Mouse (Mus musculus) midbrain, embryonic 15.5 days (tissue): ENCODE measurements at regions not wholly inside any gene's neighbourhood (a gene's known extent, or its start where the extent isn't known, plus 50 kb on each side); places are given as distances from the start of the nearest gene placed in this dataset.

Source experiments
- ATAC-seq: fragments of 200-750 bp; cut with Nextera tagmentation; replicated peaks from 2 replicates; pipeline ENCODE4 v1.8.0; 2017; ENCODE audit warnings: moderate TSS enrichment
- H3K27ac ChIP-seq: fragments of 300-500 bp; sonication (generic); 2 replicates; pipeline ENCODE4 v1.5.1; 2015; ENCODE audit warnings: mild to moderate bottlenecking, inconsistent platforms
- H3K27me3 ChIP-seq: fragments of 300-500 bp; sonication (generic); replicated peaks from 2 replicates; pipeline ENCODE4 v1.6.1; 2015; ENCODE audit warnings: inconsistent platforms
- H3K36me3 ChIP-seq: fragments of 300-500 bp; sonication (generic); replicated peaks from 2 replicates; pipeline ENCODE4 v1.6.1; 2015; ENCODE audit warnings: inconsistent platforms
- H3K4me1 ChIP-seq: fragments of 300-500 bp; sonication (generic); 2 replicates; pipeline ENCODE4 v1.6.1; 2015; ENCODE audit warnings: inconsistent platforms
- H3K4me2 ChIP-seq: fragments of 300-500 bp; sonication (generic); 2 replicates; pipeline ENCODE4 v1.6.1; 2015; ENCODE audit warnings: inconsistent platforms, mild to moderate bottlenecking, moderate library complexity
- H3K4me3 ChIP-seq: fragments of 300-500 bp; sonication (generic); 2 replicates; pipeline ENCODE4 v1.5.1; 2015; ENCODE audit warnings: mild to moderate bottlenecking, inconsistent platforms
- H3K9ac ChIP-seq: fragments of 300-500 bp; sonication (generic); 2 replicates; pipeline ENCODE4 v1.6.1; 2015; ENCODE audit warnings: mild to moderate bottlenecking, inconsistent platforms
- H3K9me3 ChIP-seq: fragments of 300-500 bp; sonication (generic); 2 replicates; pipeline ENCODE4 v1.6.1; 2016; ENCODE audit warnings: inconsistent platforms
- WGBS: fragments of 180-500 bp; shearing (Covaris S2); methylation state at CpG from one replicate; pipeline ENCODE4 v1.1.7; 2015; ENCODE audit warnings: mixed read lengths; 5-methylcytosine and 5-hydroxymethylcytosine counted together

DNA sequence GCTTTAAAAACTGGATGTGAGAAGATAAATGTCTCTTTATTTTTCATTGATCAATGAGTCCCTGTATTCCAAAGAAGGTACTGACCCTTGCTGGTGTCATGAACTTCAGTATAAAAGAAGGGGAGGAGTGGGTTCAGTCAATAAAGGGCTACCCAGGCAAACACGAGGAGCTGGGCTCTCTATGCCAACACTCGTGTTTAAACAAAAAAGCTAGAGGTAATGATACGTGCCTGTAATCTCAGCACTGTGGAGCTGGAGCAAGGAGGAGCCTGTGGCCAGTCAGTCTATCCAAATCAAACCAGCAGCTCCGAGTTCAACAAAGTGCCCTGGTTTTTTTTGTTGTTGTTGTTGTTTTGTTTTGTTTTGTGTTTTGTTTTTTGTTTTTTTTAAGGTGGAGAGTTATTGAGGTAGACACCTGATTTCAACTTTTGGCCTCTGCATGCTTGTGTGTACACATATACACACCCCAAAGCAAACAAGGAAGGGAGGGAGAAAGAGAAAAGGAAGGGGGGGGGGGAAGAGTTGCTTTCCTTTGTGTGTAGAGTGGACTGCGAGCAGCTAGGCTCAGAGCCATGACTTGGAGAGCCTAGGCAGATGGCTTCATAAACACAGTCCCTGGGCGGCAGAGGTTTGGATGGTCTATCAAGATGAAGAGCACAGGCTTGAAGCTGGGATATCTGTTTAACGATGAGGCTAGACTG lies 174.2 kb upstream of the Cxcr4 start:
- 64% methylated on average over 7 of the region's 7 CpGs for WGBS
- no peaks in the 10 kb centered on the region for H3K36me3 ChIP-seq
- H3K4me1 ChIP-seq: no peaks in the 10 kb centered on the region
- no peak for ATAC-seq
- H3K9ac ChIP-seq: no peak overlapping the region
- no peak overlapping the region for H3K4me2 ChIP-seq
- no peaks in the 10 kb centered on the region for H3K27me3 ChIP-seq
- H3K9me3 ChIP-seq: no peaks in the 10 kb centered on the region
- H3K27ac ChIP-seq: no peak overlapping the region
- no peak overlapping the region for H3K4me3 ChIP-seq

DNA sequence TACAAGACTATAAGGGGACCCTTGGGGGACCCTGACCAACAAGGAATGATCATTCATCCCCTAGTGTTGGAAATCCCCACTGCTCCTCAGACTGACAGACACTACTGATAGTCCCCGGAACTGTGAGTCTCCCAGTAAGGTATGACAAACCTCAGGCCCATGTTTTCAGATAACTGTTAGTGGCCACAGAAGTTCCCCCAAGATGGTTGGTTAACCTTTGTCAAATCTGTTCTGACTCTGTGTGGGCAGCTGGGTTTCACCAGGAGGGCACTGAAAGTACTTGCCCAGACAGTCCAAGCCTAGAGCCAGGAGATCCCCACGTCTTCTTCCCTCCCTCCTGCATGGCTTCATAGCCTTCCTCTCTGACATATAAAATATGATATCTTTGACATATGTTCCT lies 173.5 kb upstream of the Cxcr4 start:
- no peak overlapping the region for H3K27ac ChIP-seq
- H3K4me2 ChIP-seq: no peak overlapping the region
- H3K36me3 ChIP-seq: no peaks in the 10 kb centered on the region
- no peaks in the 10 kb centered on the region for H3K27me3 ChIP-seq
- no peak overlapping the region for H3K4me3 ChIP-seq
- 83% methylated on average over 2 of the region's 2 CpGs for WGBS
- no peaks in the 10 kb centered on the region for H3K9me3 ChIP-seq
- ATAC-seq: no peak
- no peak overlapping the region for H3K9ac ChIP-seq
- H3K4me1 ChIP-seq: no peaks in the 10 kb centered on the region

DNA sequence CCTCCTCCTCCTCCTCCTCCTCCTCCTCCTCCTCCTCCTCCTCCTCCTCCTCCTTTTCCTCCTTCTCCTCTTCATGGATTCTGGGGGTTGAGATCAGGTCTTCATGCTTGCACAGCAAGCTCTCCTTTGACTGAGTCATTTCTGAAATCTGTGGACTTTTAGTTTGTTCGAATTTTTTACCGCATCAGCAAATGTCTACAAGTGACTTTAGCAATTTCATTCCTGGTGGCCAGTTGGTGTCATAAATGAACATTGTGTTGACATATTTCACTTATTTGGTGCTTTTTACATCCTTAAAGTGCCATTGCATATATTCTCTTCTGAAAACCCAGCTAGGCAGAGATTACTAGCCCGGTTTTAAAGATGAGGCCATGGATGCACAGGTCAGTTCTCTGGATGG lies 173.0 kb upstream of the Cxcr4 start:
- Histone ChIP-seq H3K9me3 (no peaks in the 10 kb centered on the region), H3K9ac (no peak overlapping the region), H3K4me3 (no peak overlapping the region), H3K36me3 (no peaks in the 10 kb centered on the region), H3K4me2 (no peak overlapping the region), H3K27me3 (no peaks in the 10 kb centered on the region), H3K4me1 (no peaks in the 10 kb centered on the region), H3K27ac (no peak overlapping the region)
- WGBS: 93% methylated on average over 3 of the region's 3 CpGs
- ATAC-seq: no peak

DNA sequence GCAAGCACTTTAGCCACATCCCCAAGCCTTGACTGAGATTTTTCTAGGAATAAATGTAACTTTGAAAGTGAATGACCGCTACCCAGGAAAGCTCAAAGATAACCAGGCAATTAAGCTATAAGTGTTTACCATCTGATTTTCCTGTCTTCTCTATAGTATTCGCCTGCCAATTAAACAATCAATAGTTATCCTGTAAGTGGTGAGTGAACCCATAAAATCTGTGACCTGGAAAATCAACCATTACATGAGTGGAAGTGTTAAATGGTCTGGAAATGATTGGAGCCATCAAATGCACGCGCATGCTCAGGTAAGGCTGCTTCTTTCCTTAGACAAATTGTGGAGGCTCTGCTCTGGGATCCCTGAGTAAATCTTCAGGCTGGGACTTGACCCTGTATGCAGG lies 170.8 kb upstream of the Cxcr4 start:
- Histone ChIP-seq H3K4me1 (no peaks in the 10 kb centered on the region), H3K27me3 (no peaks in the 10 kb centered on the region), H3K36me3 (no peaks in the 10 kb centered on the region), H3K9me3 (no peaks in the 10 kb centered on the region), H3K4me2 (no peak overlapping the region), H3K9ac (no peak overlapping the region), H3K4me3 (no peak overlapping the region), H3K27ac (no peak overlapping the region)
- 86% methylated on average over 4 of the region's 4 CpGs for WGBS
- ATAC-seq: no peak

DNA sequence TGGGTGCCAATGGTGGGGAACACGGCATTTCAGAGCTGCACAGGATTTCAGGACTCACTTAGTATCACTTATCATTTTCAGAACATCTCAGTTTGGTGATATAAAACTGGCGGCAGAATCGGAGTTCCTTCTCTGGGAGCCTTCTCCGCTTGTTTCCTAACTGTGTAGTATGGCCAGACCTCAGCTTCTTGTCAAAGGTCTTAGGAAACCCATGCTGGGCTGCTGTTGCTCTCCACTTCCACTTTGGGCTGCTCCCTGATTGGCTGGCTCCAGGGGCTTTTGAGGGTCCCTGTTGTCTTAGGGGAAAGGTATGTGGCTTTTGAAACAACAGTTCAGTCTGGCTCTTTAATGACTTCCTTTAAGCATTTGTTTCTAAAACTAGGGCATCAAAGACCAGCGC lies 170.0 kb upstream of the Cxcr4 start:
- Histone ChIP-seq H3K9ac (no peak overlapping the region), H3K27me3 (no peaks in the 10 kb centered on the region), H3K4me3 (no peak overlapping the region), H3K4me2 (no peak overlapping the region), H3K36me3 (no peaks in the 10 kb centered on the region), H3K4me1 (no peaks in the 10 kb centered on the region), H3K9me3 (no peaks in the 10 kb centered on the region), H3K27ac (no peak overlapping the region)
- ATAC-seq: no peak
- 74% methylated on average over 5 of the region's 5 CpGs for WGBS

DNA sequence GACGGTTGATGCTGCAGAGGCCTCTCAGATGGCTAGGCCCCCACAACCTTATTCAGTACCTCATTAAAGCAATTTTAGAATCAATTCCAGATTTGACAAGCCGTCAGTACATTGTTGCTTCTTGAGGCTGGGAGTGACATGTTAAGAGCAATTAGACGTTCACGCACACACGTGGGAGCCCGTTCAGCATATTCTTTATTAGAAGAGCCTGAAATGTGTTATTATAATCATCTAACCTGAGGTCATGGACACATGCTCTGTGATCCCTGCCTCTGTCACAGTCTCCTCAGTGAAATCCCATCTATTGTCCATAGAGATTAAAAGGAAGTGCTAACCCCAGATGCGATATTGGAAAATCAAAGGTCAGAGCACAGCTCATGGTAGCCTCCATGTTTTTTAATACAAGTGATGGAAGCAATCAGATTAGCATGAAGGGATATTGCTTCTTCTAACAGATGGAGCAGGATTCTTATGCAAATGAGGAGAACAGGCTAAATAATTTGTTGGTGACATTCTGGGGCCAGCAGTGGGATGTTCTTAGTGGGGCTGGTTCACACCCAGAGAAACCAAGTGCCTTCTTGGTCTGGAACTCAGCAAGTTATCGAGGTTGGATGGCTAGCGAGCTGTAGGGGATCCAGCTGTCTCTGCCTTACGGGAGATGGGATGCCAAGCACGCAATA lies 166.8 kb upstream of the Cxcr4 start:
- no peaks in the 10 kb centered on the region for H3K9me3 ChIP-seq
- H3K27me3 ChIP-seq: no peaks in the 10 kb centered on the region
- no peaks in the 10 kb centered on the region for H3K36me3 ChIP-seq
- no peaks in the 10 kb centered on the region for H3K4me1 ChIP-seq
- no peak overlapping the region for H3K9ac ChIP-seq
- H3K4me2 ChIP-seq: no peak overlapping the region
- WGBS: 48% methylated on average over 11 of the region's 11 CpGs
- H3K4me3 ChIP-seq: no peak overlapping the region
- H3K27ac ChIP-seq: no peak overlapping the region
- peak; percentile 75; the same call in 1 of the 2 replicates for ATAC-seq

DNA sequence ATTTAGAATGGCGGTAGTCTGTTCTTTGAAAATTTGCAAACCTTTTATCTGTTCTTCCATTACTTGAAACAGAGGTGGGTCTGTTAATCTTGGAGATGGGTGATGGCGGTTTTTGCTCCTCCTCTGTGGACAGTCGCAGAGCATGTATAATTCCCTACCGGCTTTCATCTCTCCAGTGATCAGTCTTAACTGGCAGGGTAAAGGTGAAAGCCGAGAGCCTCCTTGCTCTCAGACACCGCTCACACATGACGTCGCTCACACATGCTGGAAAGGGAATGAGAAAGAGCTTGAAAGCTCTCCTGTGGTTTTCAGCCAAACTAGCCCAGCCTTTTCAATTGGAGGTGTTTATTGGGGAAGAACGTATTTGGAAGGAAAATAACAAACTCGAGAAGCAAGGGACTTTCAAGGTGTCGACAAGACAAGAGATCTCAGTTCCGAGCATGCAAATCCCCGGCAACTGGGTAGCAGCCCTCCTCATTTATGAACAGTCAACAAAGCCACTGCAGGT lies 166.3 kb upstream of the Cxcr4 start:
- H3K4me3 ChIP-seq: no peak overlapping the region
- no peak overlapping the region; the same call in 1 of the 2 replicates for H3K27ac ChIP-seq
- H3K4me1 ChIP-seq: no peaks in the 10 kb centered on the region
- WGBS: 55% methylated on average over 13 of the region's 13 CpGs
- H3K9me3 ChIP-seq: no peaks in the 10 kb centered on the region
- H3K27me3 ChIP-seq: no peaks in the 10 kb centered on the region
- ATAC-seq: peak; percentile 58
- H3K4me2 ChIP-seq: no peak overlapping the region
- no peaks in the 10 kb centered on the region for H3K36me3 ChIP-seq
- H3K9ac ChIP-seq: no peak overlapping the region

DNA sequence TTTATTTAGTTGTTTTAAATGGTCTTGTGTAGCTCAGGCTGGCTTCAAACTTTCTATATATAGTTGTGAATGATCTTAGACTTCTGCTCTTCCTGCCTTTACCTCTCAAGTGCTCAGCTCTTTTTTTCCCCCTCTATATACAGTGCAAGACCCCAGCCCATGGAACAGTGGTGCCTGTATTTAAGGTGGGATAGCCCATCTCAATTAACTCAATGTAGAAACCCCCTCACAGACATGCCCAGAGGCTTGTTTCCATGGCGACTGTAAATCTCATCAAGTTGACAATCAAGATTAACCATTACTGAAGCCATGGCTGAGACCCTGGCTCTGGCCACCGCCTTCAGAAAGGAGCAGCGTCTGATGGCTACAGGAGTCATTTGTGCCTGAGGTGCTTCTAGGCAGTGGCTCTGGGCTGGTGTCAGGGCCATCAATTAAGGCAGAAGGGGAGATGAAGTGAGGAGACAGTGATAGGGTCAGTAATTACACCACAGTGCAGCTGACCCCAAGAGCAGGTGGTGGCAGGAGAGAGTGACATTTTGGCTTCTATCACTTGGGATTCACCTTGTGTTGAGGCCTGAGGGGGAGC lies 161.4 kb upstream of the Cxcr4 start:
- no peaks in the 10 kb centered on the region for H3K9me3 ChIP-seq
- H3K4me2 ChIP-seq: no peak overlapping the region
- H3K27me3 ChIP-seq: no peaks in the 10 kb centered on the region
- no peak; the same call in 1 of the 2 replicates for ATAC-seq
- no peak overlapping the region for H3K27ac ChIP-seq
- H3K36me3 ChIP-seq: no peaks in the 10 kb centered on the region
- H3K4me3 ChIP-seq: no peak overlapping the region
- no peak overlapping the region for H3K9ac ChIP-seq
- no peaks in the 10 kb centered on the region for H3K4me1 ChIP-seq
- WGBS: 37% methylated on average over 3 of the region's 3 CpGs

DNA sequence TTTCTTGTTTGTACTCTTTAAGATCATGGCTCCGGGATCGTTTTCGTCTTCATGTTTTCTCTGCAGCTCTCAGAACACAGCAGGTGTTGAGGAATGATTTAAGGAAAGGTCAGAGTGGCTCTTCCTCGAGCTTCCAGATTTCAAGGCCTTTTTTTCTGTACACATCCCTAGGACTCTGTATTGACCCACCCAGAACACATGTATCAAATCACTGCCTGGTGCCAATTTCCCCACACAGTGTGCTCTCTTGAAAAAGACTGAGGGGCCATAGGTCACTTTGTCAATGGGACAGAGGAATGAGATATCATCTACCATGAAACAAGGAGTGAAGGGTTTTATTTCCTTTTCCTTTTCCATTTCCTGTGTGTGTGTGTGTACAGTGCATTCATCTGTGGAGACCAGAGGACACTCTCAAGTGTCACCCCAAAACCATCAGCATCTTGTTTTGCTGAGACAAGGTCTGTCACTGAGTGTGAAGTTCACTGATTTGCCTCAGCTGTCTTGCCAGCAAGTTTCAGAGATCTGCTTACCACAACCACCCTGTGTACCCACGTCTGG lies 157.4 kb upstream of the Cxcr4 start:
- Histone ChIP-seq H3K9me3 (no peaks in the 10 kb centered on the region), H3K4me1 (no peaks in the 10 kb centered on the region), H3K27me3 (no peaks in the 10 kb centered on the region), H3K9ac (no peak overlapping the region), H3K4me3 (no peak overlapping the region), H3K4me2 (no peak overlapping the region), H3K27ac (no peak overlapping the region), H3K36me3 (no peaks in the 10 kb centered on the region)
- 75% methylated on average over 5 of the region's 5 CpGs for WGBS
- ATAC-seq: no peak

DNA sequence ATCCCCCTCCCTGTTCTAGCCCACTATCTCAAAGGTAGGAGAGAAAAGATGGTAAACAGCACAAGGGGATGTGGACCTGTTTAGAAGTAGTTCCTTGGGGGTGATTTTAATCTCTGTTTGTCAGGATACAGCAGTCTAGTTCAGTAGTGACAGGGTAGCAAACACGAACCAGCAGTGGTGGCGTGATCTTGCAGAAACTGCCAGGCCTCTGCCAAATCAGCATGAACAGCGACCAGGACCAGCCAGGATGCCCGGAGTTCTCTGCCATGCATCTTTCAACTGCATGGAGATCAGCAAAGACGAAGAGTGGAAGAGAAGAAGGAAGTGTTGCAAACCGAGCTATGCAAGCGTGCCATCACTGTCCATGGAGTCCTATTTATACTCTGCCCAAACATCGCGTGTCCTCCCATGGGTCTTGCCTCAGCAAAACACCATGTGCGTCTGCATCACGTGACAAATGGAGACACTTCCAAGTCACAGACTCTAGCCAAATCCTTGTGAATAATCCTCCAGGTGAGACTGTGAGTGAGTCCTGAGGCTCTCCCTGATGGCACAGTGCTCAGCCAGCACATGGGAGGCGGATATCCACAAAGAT lies 155.2 kb upstream of the Cxcr4 start:
- Histone ChIP-seq H3K9ac (no peak overlapping the region), H3K4me1 (no peaks in the 10 kb centered on the region), H3K9me3 (no peaks in the 10 kb centered on the region), H3K4me3 (no peak overlapping the region), H3K36me3 (no peaks in the 10 kb centered on the region), H3K4me2 (no peak overlapping the region), H3K27me3 (no peaks in the 10 kb centered on the region), H3K27ac (no peak overlapping the region)
- WGBS: 94% methylated on average over 12 of the region's 12 CpGs
- no peak for ATAC-seq

DNA sequence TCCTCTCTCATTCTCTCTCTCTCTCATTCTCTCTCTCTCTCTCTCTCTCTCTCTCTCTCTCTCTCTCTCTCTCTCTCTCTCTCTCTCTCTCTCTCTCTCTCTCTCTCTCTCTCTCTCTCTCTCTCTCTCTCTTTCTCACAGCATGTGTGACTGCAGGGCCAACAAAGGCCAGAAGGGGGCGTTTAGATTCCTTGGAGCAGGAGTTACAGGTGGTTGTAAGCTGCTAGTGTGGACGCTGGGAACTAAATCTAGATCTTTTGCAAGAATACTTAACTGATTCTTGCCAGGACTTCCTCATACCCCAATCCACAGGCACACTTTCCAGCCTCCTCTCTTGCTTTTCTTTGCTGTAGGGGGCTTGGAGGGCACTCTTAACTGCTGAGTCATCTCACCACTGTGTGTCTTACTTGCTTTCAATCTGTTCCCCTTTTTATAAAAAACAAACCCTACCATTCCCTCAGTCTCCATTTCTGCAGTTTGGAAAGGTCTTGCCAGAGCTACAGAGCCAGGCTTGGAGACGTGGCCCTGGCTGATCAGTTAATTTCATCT lies 154.4 kb upstream of the Cxcr4 start:
- H3K27me3 ChIP-seq: no peaks in the 10 kb centered on the region
- no peak overlapping the region for H3K4me2 ChIP-seq
- no peak for ATAC-seq
- no peaks in the 10 kb centered on the region for H3K9me3 ChIP-seq
- H3K9ac ChIP-seq: no peak overlapping the region
- H3K27ac ChIP-seq: no peak overlapping the region
- H3K4me1 ChIP-seq: no peaks in the 10 kb centered on the region
- H3K36me3 ChIP-seq: no peaks in the 10 kb centered on the region
- 73% methylated on average over 3 of the region's 3 CpGs for WGBS
- H3K4me3 ChIP-seq: no peak overlapping the region

DNA sequence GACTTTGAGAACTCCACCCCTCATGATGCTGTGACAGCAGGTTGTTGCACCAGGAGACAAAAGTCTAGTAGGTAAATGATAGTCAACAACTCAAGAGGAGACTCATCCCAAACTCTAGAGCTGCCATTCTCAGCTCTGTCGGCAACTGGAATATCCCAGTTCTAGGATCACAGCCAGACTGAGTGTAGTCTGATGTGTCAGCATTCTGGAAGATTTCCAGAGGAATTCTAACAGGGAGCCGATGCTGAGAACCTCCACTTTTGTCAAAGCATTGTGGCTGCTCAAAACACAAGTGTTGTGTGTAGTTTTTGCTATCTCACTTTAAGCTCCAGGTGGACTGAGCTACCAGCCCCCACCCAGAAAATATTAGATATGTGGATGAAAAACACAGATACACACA lies 148.5 kb upstream of the Cxcr4 start:
- Histone ChIP-seq H3K4me1 (no peaks in the 10 kb centered on the region), H3K9ac (no peak overlapping the region), H3K36me3 (no peaks in the 10 kb centered on the region), H3K27ac (no peak overlapping the region), H3K4me3 (no peak overlapping the region), H3K4me2 (no peak overlapping the region), H3K27me3 (no peaks in the 10 kb centered on the region), H3K9me3 (no peaks in the 10 kb centered on the region)
- no peak for ATAC-seq
- WGBS: 72% methylated on average over 2 of the region's 2 CpGs
